Mouse (Mus musculus) right cerebral cortex, postnatal 4 days (tissue): Measurements from ENCODE around the gene Gnl1.
"Not testable (repeated sequence)": the region's sequence is repeated elsewhere in the genome, so short reads cannot be mapped to it uniquely, and the experiment has no call there.

Source experiments
- DNase-seq: peaks from one replicate; pipeline ENCODE4 v3.0.0-alpha.2; 2022

Gene Gnl1

GRCm38 (mm10) chr17:35994879-35995240 is 15.2 kb downstream of the Gnl1 start:
- DNase-seq: no peak

DNA sequence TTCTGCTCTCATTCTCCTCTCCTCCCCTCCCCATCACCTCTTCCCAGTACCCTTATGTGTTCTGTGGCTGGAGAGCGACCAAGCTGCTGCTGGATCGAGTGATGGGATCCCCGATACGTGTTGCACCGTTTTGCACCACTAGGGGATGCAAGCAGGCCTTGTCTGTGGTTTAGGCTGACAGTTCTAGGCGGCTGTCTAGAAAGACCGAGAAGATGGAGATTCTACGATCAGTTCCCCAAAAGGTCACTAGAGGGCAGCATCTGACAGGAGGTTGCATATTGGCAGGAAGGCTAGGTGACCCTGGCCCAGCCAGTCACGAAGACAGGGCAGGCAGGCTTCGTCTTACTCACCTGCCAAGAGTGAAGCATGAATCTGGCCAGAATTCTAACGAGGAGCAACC is 17.3 kb downstream of the Gnl1 start:
- peak; percentile 94 for DNase-seq

DNA sequence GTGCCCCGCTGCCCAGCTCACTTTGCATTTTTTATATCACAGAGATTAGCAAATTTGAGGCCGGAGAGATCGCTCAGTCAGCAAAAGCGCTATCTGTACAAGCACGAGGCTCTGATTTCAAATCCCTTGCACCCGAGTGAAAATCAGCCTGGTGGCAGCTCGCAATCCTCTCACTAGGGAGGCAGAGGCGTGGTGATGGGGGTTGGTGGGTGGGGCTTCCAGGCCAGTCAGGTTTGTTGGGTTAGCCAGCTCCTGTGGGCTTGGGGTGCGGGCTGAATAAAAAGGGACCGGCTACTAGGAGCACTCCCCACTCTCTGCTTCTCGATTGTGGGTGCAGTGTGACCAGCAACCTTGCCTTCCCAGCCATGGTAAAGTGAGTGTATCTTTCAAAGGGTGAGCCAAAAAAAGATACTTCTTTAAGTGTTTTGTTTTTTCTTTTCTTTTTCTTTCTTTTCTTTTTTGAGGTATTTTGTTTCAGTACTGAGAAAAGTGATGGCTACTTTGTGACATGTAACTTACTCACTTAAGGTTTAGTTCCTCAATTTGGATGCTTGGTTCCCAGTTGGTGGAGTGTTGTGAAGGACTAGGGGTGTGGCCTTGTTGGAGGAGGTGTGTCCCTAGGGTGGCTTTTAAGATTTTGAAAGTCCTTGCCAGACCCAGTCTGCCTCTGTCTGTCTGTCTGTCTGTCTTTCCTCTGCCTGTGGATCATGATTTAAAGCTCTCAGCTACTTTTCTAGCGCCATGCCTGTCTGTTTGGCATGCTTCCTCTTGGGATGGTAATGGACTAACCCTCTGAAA is 18.3 kb downstream of the Gnl1 start:
- no peak for DNase-seq

- no peak for DNase-seq
These were observed 19.1 kb downstream of the Gnl1 start for GRCm38 (mm10) chr17:35998545-35999305.

DNA sequence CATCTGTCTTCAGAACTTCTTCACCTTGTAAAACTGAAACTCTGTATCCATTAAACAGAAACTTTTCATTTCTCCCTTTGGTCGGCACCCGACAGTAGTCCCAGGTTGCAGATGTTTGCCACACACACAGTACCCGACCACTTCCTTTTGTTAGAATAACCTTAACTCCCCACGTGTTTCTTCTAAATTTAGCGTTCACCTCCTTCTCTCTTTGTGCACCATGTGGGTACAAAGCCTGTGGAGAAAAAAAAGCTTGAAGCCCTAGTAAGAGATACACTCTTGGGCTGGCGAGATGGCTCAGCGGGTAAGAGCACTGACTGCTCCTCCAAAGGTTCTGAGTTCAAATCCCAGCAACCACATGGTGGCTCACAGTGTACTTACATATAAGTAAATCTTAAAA is 19.7 kb downstream of the Gnl1 start:
- no peak for DNase-seq

- DNase-seq: no peak
These were observed 20.7 kb downstream of the Gnl1 start for GRCm38 (mm10) chr17:36000349-36000748.

GRCm38 (mm10) chr17:36001121-36001897 is 21.7 kb downstream of the Gnl1 start:
- no peak for DNase-seq

- DNase-seq: no peak
These were observed 22.3 kb downstream of the Gnl1 start for GRCm38 (mm10) chr17:36001966-36002365.

- no peak for DNase-seq
These were observed 23.7 kb downstream of the Gnl1 start for GRCm38 (mm10) chr17:36003331-36003730.

DNA sequence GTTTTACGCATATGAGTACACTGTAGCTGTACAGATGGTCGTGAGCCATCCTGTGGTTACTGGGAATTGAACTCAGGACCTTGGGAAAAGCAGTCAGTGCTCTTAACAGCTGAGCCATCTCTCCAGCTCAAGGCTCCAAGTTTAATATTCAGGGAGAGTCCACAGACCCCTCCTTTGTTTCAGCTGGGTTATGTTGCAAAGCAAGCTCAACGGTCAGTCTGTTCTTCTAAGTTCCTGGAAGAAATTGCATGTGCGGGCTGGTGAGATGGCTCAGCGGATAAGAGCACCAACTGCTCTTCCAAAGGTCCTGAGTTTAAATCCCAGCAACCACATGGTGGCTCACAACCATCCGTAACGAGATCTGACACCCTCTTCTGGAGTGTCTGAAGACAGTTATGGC is 24.8 kb downstream of the Gnl1 start:
- DNase-seq: not testable (repeated sequence)

- no peak for DNase-seq
These were observed 35.3 kb downstream of the Gnl1 start for GRCm38 (mm10) chr17:36014977-36015376.

GRCm38 (mm10) chr17:36017046-36017445 is 37.4 kb downstream of the Gnl1 start:
- no peak for DNase-seq

- DNase-seq: no peak
These were observed 39.3 kb downstream of the Gnl1 start for GRCm38 (mm10) chr17:36018979-36019378.

DNA sequence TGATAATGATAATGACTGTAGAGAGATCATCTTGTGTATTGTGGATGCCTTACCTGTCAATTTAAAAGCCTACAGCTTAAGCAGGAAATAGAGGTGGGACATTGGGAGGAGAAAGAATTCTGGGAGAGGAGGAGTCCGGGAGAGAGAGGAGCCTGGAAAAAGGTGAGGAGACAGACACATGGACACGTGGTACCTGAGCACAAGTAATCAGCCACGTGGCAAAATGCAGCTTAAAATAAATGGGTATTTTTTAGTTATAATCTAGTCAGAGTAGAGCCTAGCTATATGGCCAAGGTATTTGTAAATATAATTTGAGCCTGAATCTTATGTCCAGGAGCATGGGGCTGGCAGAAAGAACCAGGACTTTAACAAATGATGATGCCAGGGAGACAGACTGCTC is 39.9 kb downstream of the Gnl1 start:
- no peak for DNase-seq

- no peak for DNase-seq
These were observed 40.8 kb downstream of the Gnl1 start, which contains the start of gene H2-T24 for GRCm38 (mm10) chr17:36020191-36021073. Gene H2-T24 (minus strand): TSS chr17:36020560.

- no peak for DNase-seq
These were observed 41.7 kb downstream of the Gnl1 start for GRCm38 (mm10) chr17:36021309-36021708.

DNA sequence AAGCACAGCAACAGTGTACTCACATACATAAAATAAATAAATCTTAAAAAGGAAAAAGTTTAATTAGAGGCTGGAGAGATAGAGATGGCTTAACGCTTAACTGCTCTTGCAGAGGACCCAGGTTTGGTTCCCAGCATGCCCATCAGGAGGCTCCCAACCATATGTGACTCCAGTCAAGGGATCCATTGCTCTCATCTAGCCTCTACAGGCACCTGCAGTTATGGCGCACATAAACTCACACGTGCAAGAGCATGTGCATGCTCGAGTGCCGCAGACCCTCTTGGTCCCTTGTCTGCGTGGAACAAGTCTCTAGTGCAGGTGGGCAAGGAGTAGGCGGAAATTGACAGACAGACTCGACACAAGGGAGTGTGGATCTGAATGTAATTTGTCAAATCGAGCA is 42.4 kb downstream of the Gnl1 start:
- no peak for DNase-seq

GRCm38 (mm10) chr17:36022922-36023321 is 43.3 kb downstream of the Gnl1 start:
- DNase-seq: no peak

DNA sequence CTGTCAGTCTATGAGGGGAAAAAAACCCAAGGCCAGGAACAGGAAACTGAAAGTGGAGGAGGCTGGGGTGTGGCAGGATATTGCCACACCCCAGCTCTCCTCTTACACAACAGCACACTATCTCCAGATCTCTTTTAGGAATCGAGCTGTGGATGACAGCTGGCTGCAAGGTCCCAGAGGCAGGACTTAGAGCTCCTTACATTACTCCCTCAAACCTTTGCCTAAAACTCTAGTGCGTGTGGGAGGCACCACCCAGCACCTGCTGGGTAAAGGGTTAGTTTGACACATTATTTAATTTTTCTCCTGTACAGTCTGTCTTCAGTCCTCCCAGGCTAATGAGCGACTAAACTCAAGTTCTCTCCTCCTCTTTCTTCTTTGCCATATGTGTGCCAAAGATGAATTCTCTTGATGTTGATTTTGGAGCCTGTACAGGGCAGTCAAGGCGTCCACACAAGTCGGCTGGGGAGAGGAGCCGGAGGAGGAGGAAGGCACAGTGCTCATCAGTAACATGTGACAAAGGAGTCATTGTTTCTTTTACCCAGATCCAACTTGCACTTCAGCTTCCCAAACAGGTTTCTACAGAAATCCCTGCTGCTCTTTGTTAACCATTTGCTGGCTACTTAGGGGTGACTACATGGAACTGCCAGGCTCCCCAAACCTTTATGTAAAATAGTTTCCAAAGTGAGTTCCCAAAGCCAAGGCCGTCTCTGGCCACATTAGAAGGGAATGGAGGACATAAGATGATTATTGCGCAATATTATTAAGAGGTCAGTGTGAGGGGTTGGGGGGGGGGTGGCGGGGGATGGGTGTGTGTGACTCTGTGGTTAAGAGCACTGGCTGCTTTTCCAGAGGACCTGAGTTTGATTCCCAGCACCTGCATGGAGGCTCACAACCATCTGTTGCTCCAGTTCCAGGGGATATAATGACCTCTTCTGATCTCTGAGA is 44.3 kb downstream of the Gnl1 start:
- no peak for DNase-seq

DNA sequence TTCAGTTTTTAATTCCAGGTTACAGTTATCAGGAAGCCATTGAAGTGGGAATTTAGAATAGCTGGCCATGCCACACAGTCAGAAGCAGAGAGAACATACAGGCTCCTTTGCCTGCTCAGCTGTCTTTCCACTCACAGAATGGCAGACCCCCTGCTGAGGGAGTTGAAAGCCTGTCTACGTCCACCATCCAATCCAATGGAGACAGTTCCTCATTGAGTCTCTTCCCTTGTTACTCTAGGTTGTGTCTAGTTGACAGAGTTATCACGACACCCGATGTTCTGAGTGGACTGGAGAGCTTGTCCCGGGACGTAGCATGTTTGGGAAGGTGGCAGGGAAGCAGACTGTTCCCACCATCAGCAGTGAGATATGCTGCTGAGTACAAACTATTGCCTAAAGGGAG is 45.5 kb downstream of the Gnl1 start:
- DNase-seq: no peak

DNA sequence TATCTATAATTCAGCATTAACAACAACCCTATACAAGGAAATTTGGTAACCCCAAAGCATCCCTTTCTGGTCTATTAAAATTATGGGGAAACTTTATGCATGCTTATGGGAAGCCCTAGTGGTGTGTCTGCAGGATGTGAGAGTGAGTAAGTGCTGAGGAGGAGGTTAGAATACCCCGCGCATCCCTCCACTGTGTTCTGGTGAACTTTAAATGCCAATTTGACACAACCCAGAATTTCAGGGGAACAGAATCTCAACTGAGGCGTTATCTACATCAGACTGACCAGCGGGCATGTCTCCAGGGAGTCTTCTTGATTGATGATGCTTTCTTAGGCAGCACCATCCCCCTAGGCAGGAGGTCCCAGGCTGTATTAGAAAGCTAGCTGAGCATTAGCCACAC is 46.2 kb downstream of the Gnl1 start:
- no peak for DNase-seq
